Comparison of ENCODE assay signal across 16 mouse cellular contexts in the genomic region with DNA sequence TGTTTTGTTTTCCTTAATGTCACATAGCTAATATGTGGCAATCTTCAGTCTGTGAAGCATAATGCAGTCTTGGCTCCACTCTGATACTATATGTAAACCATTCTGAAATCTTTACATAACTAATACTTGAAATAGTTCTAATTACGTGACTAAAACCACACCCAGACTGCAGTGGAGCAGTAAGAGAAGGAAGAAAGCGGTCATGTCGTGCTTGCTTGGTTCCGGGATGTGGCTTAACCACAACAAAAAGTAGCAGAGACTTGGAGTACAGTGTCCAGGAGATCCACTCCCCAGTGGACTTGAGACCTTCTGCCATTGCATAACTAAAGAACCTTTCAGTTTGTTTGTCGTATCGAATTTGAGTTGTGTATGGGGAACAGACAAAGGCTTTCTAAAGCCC. TPM values are rescaled to one million over a fixed set of nuclear protein-coding genes. Genes with fewer than 3 reads are reported as not detected.
A peak's percentile ranks its signal among the peaks of the same experiment; 100 is the strongest.
DNase-seq lines count a peak whose midpoint lies in the region; ATAC-seq lines count a peak whose summit lies in the region.
"Had no signal": no experiment of that assay in that cellular context is flagged by ENCODE, and none has a peak within 500 bp of the region (broad histone marks: within the 10 kb centered on the region; RNA-seq: fewer than 3 reads in every experiment).

No protein-coding gene starts in this region.

- H3K4me2 ChIP-seq in forebrain, embryonic 15.5 days (replicated peaks): no peak overlapping the region
- H3K4me2 ChIP-seq: heart, embryonic 11.5 days; kidney, embryonic 15.5 days; midbrain, embryonic 11.5 days had no signal

- H3K4me1 ChIP-seq in forebrain, embryonic 15.5 days: no peaks in the 10 kb centered on the region

- no peaks in the 10 kb centered on the region for H3K27me3 ChIP-seq in forebrain, embryonic 15.5 days
- H3K27me3 ChIP-seq: kidney, embryonic 15.5 days had no signal

- no peak overlapping the region for H3K27ac ChIP-seq in forebrain, embryonic 15.5 days (replicated peaks)
- H3K27ac ChIP-seq: forebrain, embryonic 10.5 days; kidney, embryonic 15.5 days had no signal

- peak; percentile 35 for ATAC-seq in inflammation-experienced regulatory T-cells, adult 6 months
- ATAC-seq in megakaryocyte, adult 5-6 weeks (ENCODE audit: poor library complexity, severe bottlenecking): peak; percentile 90
- ATAC-seq in forebrain, embryonic 15.5 days (replicated peaks): no peak

- peak; percentile 68 for DNase-seq in kidney, adult 9 months
- no peak for DNase-seq in kidney, postnatal 4 days
- peak; percentile 7 for DNase-seq in CD4-positive, CD25-positive, alpha-beta regulatory T cell, adult 2 months (ENCODE audit: low read depth, low spot score)
- no peak for DNase-seq in adrenal gland, adult (ENCODE audit: inconsistent age in 2 of 2, low spot score in 1 of 2)
- DNase-seq in ovary, postnatal 36 days (ENCODE audit: low spot score): no peak
- DNase-seq: cerebellum, adult 11-12 months; heart, postnatal 4 days; right cerebral cortex, adult 18-20 months; thymus, adult 18-20 months had no signal

- 89% methylated on average over 6 of the region's 6 CpGs for WGBS in forebrain, embryonic 15.5 days

- H3K9ac ChIP-seq in forebrain, embryonic 15.5 days (replicated peaks): no peak overlapping the region
- H3K9ac ChIP-seq: kidney, embryonic 15.5 days had no signal

- H3K9me3 ChIP-seq in forebrain, embryonic 15.5 days: no peaks in the 10 kb centered on the region
- H3K9me3 ChIP-seq: forebrain, embryonic 10.5 days; kidney, embryonic 15.5 days had no signal

- no peak overlapping the region for H3K4me3 ChIP-seq in forebrain, embryonic 15.5 days
- H3K4me3 ChIP-seq: forebrain, embryonic 10.5 days; kidney, embryonic 15.5 days had no signal

- H3K36me3 ChIP-seq in forebrain, embryonic 15.5 days: no peaks in the 10 kb centered on the region
- H3K36me3 ChIP-seq: forebrain, embryonic 10.5 days; kidney, embryonic 15.5 days had no signal

RNA-seq across cellular contexts. Expression of a gene that starts 7.1 kb away (rescaled TPM):
- polyA plus RNA-seq in inflammation-experienced regulatory T-cells, adult 6 months (2017; shearing (Covaris generic)): 10 to 100 TPM in 1 of 3 experiments, 1 to 10 TPM in 2; 6.4 to 12.8 (median 9.3) TPM
- total RNA-seq in megakaryocyte, adult 5-6 weeks (2015): 23.2 and 26.1 TPM in 2 replicates
- 20.7 and 25.3 TPM in 2 replicates for total RNA-seq in megakaryocyte, adult 5-6 weeks (2017)
- polyA plus RNA-seq in forebrain, embryonic 15.5 days (2015; fragmentation: Nextera tagmentation; extraction: Ambion mirVana): 39.2 and 40.4 TPM in 2 replicates

RNA-seq across cellular contexts. Expression of a gene that starts 7.2 kb away (rescaled TPM):
- 10 to 100 TPM; 32.4 to 50.1 (median 47.2) TPM for polyA plus RNA-seq in inflammation-experienced regulatory T-cells, adult 6 months (2017; shearing (Covaris generic))
- total RNA-seq in megakaryocyte, adult 5-6 weeks (2015): 46.8 and 47.6 TPM in 2 replicates
- 110 and 118 TPM in 2 replicates for total RNA-seq in megakaryocyte, adult 5-6 weeks (2017)
- 22.8 and 23.6 TPM in 2 replicates for polyA plus RNA-seq in forebrain, embryonic 15.5 days (2015; fragmentation: Nextera tagmentation; extraction: Ambion mirVana)

RNA-seq across cellular contexts. Expression of a gene that starts 40.9 kb away (rescaled TPM):
- 10 to 100 TPM; 67.8 to 86.2 (median 80.3) TPM for polyA plus RNA-seq in inflammation-experienced regulatory T-cells, adult 6 months (2017; shearing (Covaris generic))
- 98.2 and 100 TPM in 2 replicates for total RNA-seq in megakaryocyte, adult 5-6 weeks (2015)
- 71.7 and 85.0 TPM in 2 replicates for total RNA-seq in megakaryocyte, adult 5-6 weeks (2017)
- polyA plus RNA-seq in forebrain, embryonic 15.5 days (2015; fragmentation: Nextera tagmentation; extraction: Ambion mirVana): 104 and 125 TPM in 2 replicates

RNA-seq across cellular contexts. Expression of a gene that starts 41.0 kb away (rescaled TPM):
- 10 to 100 TPM; 17.8 to 22.8 (median 20.7) TPM for polyA plus RNA-seq in inflammation-experienced regulatory T-cells, adult 6 months (2017; shearing (Covaris generic))
- total RNA-seq in megakaryocyte, adult 5-6 weeks (2015): 9.3 and 11.2 TPM in 2 replicates
- total RNA-seq in megakaryocyte, adult 5-6 weeks (2017): 9.2 and 11.2 TPM in 2 replicates
- 17.8 and 19.5 TPM in 2 replicates for polyA plus RNA-seq in forebrain, embryonic 15.5 days (2015; fragmentation: Nextera tagmentation; extraction: Ambion mirVana)

Comparison
In these comparisons a context has a peak if more than half of its experiments do, and no peak if none do; other contexts are left out.
1. DNase-seq: peak in kidney, adult 9 months (single experiment) and CD4-positive, CD25-positive, alpha-beta regulatory T cell, adult 2 months (single experiment); none in kidney, postnatal 4 days (0 of 2), adrenal gland, adult (0 of 2) and ovary, postnatal 36 days (single experiment).